Mouse (Mus musculus) layer of hippocampus, postnatal 25 days (tissue): Measurements from ENCODE around the gene Kctd6. TPM values are rescaled to one million over a fixed set of nuclear protein-coding genes. Genes with fewer than 3 reads are reported as not detected.
"Not testable (repeated sequence)": the region's sequence is repeated elsewhere in the genome, so short reads cannot be mapped to it uniquely, and the experiment has no call there.

Experiments
- DNase-seq, 2 experiments: peaks; one replicate each; pipeline ENCODE4 v3.0.0; 2022; ENCODE audit warnings: mixed read lengths in 2 of 2, low spot score in 1 of 2; ENCODE audit errors: extremely low spot score in 1 of 2
- total RNA-seq, 2 experiments: library from RNA; stranded (reverse); gene quantifications; 2 replicates each; pipeline ENCODE4 v1.2.3; 2021

The Kctd6 gene
- total RNA-seq, 2 experiments from 2014 or later = 61.0 to 64.5 TPM

DNA sequence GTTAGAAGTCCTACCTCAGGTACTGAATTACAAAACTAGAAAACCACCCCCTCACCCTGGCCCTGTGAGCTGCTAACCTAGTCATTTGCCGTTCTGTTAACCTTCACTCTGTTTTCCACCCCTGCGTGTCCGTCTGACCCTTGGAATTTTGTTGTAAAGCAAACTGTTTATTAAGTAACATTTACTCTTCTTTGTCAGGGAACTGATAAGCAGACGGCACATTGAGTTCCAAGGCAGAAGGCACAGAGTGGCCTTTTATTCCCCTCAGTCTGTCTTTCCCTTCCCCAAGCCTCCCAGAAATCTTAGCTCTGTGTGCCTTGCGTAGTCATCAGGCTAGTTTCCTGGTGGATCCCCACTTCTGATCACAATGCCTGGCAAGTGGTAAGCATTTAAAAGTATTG, 30.3 kb downstream of the Kctd6 start:
- DNase-seq = no peak

DNA sequence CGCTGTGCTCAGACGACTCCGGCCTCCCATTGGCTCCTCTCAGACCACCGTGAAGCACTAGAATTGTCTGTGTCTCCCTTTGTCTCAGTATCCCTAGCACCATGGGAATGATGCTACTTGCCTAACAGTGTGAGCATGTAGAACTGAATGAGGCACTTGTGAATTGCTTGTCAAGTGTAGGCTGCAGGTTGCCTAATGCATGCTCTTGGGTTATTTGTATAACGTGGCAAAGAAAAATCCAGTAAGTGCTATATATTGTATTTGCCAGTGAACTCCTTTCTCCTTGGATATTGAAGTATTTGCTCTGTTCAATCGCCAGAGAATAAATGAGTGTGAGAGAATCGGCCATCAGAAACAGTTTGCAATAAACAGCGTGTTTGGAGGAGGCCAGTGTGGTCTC, 32.9 kb downstream of the Kctd6 start:
- DNase-seq = no peak

DNA sequence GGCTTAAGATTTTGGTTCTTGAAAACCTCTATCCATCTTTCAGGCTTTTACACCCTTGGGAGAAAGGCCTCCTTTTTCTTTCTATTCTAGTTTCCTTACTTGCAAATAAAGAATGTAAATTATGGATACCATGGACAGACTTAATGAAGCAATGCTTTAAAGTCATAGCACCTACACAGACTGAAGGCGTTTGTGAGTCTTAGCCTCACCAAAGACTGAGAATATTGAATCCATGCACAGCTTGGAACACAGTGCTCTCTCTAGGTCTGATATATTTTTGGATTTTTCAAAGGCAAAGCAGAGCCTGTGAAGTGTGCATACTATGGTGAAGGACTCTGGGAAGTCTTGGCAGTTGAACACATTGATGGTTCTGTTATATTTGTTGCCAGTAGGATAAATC, 35.3 kb downstream of the Kctd6 start:
- no peak for DNase-seq

- DNase-seq = no peak
Observed at GRCm38 (mm10) chr14:8250141-8250871, 36.4 kb downstream of the Kctd6 start.

GRCm38 (mm10) chr14:8251330-8251885, 37.5 kb downstream of the Kctd6 start:
- no peak for DNase-seq

- DNase-seq = peak in 1 of 2 experiments; percentile 72
Observed at GRCm38 (mm10) chr14:8255076-8255729, 41.3 kb downstream of the Kctd6 start.

DNA sequence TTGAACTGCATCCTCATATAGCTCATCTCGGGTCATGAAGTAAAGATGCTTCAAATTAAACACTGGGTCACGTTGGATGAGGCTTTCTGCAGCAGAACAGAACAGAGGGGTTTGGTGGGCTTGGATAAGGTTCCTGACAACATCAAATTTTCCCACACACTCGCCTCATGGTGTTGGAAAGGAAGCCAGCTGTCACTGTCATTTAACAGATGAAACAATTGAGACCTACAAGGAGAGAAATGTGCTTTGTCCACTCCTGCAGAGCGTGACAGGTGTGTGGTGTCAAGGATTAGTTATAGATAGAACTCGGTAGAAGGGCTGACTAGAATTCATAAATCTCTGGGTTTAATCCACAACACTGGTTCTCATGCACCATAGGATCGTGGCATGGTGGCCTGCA, 42.1 kb downstream of the Kctd6 start:
- no peak for DNase-seq

DNA sequence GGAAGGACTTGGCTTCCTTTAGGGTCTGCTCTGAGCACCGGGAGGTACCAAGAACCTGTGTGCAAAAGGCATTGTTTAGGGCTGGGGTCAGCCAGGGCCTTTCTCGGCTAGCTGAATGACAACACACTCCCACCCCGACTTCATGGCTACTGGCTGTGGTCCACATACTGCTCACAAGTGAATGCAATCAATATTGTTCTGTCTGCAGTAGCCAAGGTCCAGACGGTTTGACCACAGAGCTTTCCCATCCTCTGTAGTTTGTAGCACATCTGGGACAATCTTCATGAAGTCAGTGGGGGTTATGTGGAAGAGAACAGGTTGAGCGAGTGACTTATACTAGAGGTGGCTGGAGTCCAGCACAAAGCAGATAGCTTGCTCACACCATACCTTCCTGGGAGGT, 42.9 kb downstream of the Kctd6 start:
- DNase-seq = no peak

- no peak for DNase-seq
Observed at GRCm38 (mm10) chr14:8257521-8258334, 43.8 kb downstream of the Kctd6 start.

DNA sequence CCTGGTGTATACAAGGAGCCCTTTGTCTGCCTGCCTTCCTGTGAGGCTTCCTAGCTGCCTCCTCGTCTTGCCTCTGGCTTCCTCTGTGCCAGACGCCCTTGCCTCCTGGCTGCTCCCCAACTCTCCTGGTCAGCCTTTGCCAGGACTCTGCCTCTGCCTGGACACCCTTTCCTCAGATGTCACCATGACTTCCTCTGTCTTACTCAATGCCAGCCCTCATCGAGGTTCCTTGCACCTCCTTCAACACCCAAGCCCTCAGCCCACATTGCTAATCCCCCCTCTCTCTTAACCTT, 44.3 kb downstream of the Kctd6 start:
- DNase-seq = no peak

DNA sequence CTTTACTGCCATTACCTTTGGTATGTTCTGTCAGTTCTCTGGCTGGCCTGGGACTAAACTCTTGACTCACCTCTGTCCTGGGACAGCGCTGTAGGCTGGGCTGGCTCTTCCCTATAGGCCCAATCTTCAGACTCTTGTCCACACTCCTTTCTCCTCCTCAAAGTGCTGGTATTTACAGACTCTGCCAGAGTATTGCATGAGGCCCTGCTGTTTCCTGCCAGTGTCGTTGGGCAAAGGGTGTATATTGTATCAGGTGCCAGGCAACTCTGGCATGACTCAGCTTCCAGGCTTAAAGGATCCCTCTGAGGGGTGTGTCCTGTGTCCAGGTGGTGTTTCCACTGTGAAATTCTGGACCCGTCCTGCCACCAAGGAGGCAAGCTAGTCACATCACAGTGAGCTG, 44.8 kb downstream of the Kctd6 start:
- DNase-seq = no peak

DNA sequence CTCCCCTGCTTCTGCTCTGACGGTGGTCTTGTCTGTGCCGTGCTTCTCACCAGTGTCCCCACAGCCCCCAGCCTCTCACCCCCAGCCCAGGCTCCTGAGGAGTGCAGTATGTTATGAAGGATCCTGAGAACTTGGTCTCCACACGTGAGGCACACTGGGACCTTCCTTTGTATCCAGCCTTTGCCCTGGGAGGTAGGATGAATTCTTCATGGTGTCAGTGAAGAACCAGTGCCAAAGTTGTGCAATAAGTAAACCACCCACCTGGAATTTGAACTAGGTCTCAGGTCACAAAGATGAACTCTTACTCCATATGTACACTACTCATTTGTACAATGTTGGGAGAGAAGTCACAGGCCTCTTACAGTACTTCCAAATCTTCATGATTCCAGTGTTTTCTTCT, 45.2 kb downstream of the Kctd6 start, which contains the start of gene Acox2:
TSS of gene Acox2 (minus strand) at position 188 of the 400 bp plus-strand sequence.
- no peak for DNase-seq

- no peak for DNase-seq
Observed at GRCm38 (mm10) chr14:8260214-8260613, 46.3 kb downstream of the Kctd6 start.

DNA sequence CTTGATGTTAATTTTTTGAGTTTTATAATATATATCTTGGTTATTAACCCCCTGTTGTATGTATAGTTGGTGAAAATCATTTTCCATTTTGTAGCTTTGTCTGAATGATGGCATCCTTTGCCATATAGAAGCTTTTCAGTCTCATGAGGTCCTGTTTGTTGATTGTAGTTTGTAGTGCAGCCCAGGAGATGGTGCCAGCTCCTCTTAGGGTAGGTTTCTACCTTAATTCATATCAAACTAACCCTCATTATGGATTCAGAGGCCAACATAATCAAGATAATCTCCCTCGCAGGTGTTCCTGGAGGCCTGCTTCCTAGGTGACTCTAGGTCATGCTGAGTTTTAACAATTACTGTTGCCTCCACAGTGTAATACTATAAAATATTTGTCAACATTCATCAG, 48.3 kb downstream of the Kctd6 start:
- no peak for DNase-seq

DNA sequence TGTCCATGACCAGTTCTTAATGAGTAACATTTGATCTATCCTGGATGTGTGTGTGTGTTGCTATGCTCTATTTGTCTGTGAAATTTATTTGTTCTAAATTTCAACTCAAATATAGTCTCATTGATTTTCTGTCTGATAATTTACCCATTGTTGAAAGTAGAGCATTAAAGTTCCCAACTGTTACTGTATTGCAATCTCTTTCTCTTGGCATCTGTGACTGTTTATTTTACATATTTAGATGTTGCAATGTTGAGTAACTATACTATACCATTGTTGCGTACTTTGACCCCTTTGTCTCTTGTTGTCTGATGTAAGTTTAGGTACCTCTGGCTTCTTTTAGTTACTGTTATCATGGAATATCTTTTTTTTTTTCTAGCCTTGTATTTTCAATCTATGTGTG, 50.4 kb downstream of the Kctd6 start:
- DNase-seq = no peak

- DNase-seq = not testable (repeated sequence)
Observed at GRCm38 (mm10) chr14:8271281-8271680, 57.3 kb downstream of the Kctd6 start.

Other genes with a start within 250 kb of the Kctd6 start
- under 1 TPM in 1 of 2 experiments, not detected in 1; 0.07 TPM for gene Dnase1l3, start 219.6 kb upstream of the Kctd6 start, total RNA-seq
- gene Abhd6, start 211.2 kb upstream of the Kctd6 start, total RNA-seq = 10 to 100 TPM; 70.1 to 78.5 TPM
- gene Rpp14, start 133.8 kb upstream of the Kctd6 start, total RNA-seq = 10 to 100 TPM; 27.0 to 29.2 TPM
- gene Pxk, start 115.9 kb upstream of the Kctd6 start, total RNA-seq = 10 to 100 TPM; 25.4 to 25.6 TPM
- gene Pdhb, start 41.1 kb upstream of the Kctd6 start, total RNA-seq = 100 to 1,000 TPM; 184 to 202 TPM
- gene Acox2, start 45.2 kb downstream of the Kctd6 start, total RNA-seq = under 1 TPM in 1 of 2 experiments, not detected in 1; 0.37 TPM
- 100 to 1,000 TPM; 284 to 286 TPM for gene Fam107a, start 103.9 kb downstream of the Kctd6 start, total RNA-seq
- not detected for gene Oit1, start 164.6 kb downstream of the Kctd6 start, total RNA-seq